Mouse (Mus musculus) limb, embryonic 11.5 days (tissue): ENCODE results near the gene Elmsan1. TPM values are rescaled to one million over a fixed set of nuclear protein-coding genes. Genes with fewer than 3 reads are reported as not detected.

ENCODE experiments used
- ATAC-seq: fragments of 200-750 bp; cut with Nextera tagmentation; 2 replicates; pipeline ENCODE4 v1.8.0; 2017; ENCODE audit warnings: low read depth; ENCODE audit not compliant: insufficient number of reproducible peaks, low FRiP score, low TSS enrichment
- DNase-seq: peaks from one replicate; pipeline ENCODE4 v3.0.0-alpha.2; 2015; ENCODE audit warnings: low spot score
- H3K27ac ChIP-seq: fragments of 300-500 bp; sonication (generic); replicated peaks from 2 replicates; pipeline ENCODE4 v1.5.1; 2014; ENCODE audit warnings: low read depth, mild to moderate bottlenecking, low read length
- H3K27me3 ChIP-seq: fragments of 300-500 bp; sonication (generic); 2 replicates; pipeline ENCODE4 v1.6.1; 2014; ENCODE audit warnings: mild to moderate bottlenecking, low read length, mixed read lengths; ENCODE audit not compliant: control insufficient read depth, insufficient read depth
- H3K36me3 ChIP-seq: fragments of 300-500 bp; sonication (generic); 2 replicates; pipeline ENCODE4 v1.6.1; 2014; ENCODE audit warnings: mild to moderate bottlenecking, low read length, moderate library complexity, mixed read lengths; ENCODE audit not compliant: control insufficient read depth, insufficient read depth
- H3K4me1 ChIP-seq: fragments of 300-500 bp; sonication (generic); 2 replicates; pipeline ENCODE4 v1.6.1; 2014; ENCODE audit warnings: low read length, mixed read lengths; ENCODE audit not compliant: control insufficient read depth, insufficient read depth
- H3K4me2 ChIP-seq: fragments of 300-500 bp; sonication (generic); 2 replicates; pipeline ENCODE4 v1.6.1; 2014; ENCODE audit warnings: low read depth, mild to moderate bottlenecking, moderate library complexity; ENCODE audit not compliant: severe bottlenecking
- H3K4me3 ChIP-seq: fragments of 300-500 bp; sonication (generic); 2 replicates; pipeline ENCODE4 v1.5.1; 2014; ENCODE audit warnings: low read depth, low read length
- H3K9ac ChIP-seq: fragments of 300-500 bp; sonication (generic); 2 replicates; pipeline ENCODE4 v1.6.1; 2014; ENCODE audit warnings: mild to moderate bottlenecking, low read length
- H3K9me3 ChIP-seq: fragments of 300-500 bp; sonication (generic); 2 replicates; pipeline ENCODE4 v1.6.1; 2016; ENCODE audit warnings: low read length; ENCODE audit not compliant: control insufficient read depth
- WGBS: fragments of 180-500 bp; shearing (Covaris S2); extraction: QIAGEN DNeasy Blood & Tissue Kit; methylation state at CpG from one replicate; pipeline ENCODE4 v1.1.7; 2014; 5-methylcytosine and 5-hydroxymethylcytosine counted together
- polyA plus RNA-seq: library from polyadenylated mRNA; unstranded; fragments of >200 nt; fragmentation: Nextera tagmentation; extraction: Ambion mirVana; gene quantifications from 2 replicates; pipeline ENCODE4 v1.2.1, GENCODE M21; 2014

The Elmsan1 gene
- polyA plus RNA-seq, 1 experiment from 2014 or later, result 6.1 TPM

DNA sequence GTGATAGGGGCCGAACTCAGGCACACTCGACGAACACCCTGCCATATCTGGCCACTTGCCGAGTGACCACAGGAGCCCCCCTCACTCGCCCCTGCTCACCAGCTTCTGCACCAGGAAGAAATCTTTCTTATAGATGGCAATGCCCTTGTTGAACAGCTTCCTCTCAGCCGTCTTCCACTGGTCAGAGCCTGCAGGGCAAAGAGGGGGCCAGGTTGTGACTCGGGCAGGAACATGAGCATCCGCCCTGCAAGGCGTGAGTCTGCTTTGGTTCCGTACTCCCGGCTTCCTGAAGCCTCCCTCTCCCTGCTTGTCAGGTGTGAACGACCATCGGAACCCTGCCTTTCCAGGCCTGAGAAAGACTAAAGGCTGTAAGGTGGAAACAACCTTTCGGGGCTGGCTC is 60.5 kb downstream of the Elmsan1 start:
- Histone ChIP-seq H3K4me3 (no peak overlapping the region), H3K27me3 (no peaks in the 10 kb centered on the region), H3K9me3 (no peaks in the 10 kb centered on the region), H3K36me3 (peaks cover 38% of the 10 kb centered on the region), H3K4me2 (no peak overlapping the region), H3K27ac (no peak overlapping the region), H3K9ac (no peak overlapping the region), H3K4me1 (no peaks in the 10 kb centered on the region)
- ATAC-seq (no peak), DNase-seq (no peak)
- 91% methylated on average over 14 of the region's 14 CpGs for WGBS

DNA sequence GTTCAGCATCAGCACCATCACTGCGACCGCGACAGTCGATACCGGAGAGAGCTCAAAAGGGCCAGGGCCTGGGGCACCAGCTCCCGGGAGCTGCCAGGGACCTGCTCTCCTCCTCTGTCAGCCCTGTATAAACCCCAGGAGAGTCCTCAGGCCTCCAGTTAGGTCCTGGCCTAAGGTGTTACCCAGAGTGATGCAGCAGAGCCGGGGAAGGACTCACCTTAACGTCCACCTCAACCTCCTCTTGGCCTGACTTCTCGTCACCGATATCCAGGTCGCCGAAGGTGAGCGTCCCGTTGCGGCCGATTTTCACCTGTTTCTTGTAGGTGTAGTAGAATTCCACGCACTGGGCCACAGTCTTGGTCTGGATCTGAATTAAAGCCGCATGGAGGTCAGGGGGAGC is 62.5 kb downstream of the Elmsan1 start:
- Histone ChIP-seq H3K4me3 (no peak overlapping the region), H3K4me1 (no peaks in the 10 kb centered on the region), H3K9me3 (no peaks in the 10 kb centered on the region), H3K27ac (no peak overlapping the region), H3K4me2 (no peak overlapping the region), H3K9ac (no peak overlapping the region), H3K27me3 (no peaks in the 10 kb centered on the region), H3K36me3 (peaks cover 35% of the 10 kb centered on the region)
- DNase-seq (no peak), ATAC-seq (no peak)
- WGBS, result 91% methylated on average over 18 of the region's 18 CpGs

DNA sequence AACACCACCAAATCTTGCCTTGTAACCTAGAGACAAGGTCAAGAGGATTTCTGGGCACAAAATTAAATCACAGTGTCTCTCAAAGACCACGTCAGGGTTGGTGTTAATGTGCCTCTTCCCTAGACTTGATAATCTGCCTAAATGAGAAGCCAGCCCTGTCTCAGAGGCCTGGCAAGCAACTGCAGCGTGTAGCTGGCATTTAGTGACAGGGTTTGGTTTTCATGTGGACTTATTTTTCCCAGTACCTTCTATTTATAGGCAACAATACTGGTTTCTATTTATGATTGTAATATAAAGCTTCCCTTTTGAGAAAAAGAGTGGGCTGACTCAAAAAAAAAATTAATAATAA is 63.2 kb downstream of the Elmsan1 start:
- DNase-seq (no peak), ATAC-seq (no peak)
- no peak overlapping the region for H3K4me2 ChIP-seq
- no peaks in the 10 kb centered on the region for H3K9me3 ChIP-seq
- H3K4me3 ChIP-seq, result no peak overlapping the region
- no peak overlapping the region for H3K27ac ChIP-seq
- WGBS, result 85% methylated on average over 2 of the region's 2 CpGs
- no peaks in the 10 kb centered on the region for H3K27me3 ChIP-seq
- H3K36me3 ChIP-seq, result peaks cover 32% of the 10 kb centered on the region
- H3K9ac ChIP-seq, result no peak overlapping the region
- H3K4me1 ChIP-seq, result no peaks in the 10 kb centered on the region

DNA sequence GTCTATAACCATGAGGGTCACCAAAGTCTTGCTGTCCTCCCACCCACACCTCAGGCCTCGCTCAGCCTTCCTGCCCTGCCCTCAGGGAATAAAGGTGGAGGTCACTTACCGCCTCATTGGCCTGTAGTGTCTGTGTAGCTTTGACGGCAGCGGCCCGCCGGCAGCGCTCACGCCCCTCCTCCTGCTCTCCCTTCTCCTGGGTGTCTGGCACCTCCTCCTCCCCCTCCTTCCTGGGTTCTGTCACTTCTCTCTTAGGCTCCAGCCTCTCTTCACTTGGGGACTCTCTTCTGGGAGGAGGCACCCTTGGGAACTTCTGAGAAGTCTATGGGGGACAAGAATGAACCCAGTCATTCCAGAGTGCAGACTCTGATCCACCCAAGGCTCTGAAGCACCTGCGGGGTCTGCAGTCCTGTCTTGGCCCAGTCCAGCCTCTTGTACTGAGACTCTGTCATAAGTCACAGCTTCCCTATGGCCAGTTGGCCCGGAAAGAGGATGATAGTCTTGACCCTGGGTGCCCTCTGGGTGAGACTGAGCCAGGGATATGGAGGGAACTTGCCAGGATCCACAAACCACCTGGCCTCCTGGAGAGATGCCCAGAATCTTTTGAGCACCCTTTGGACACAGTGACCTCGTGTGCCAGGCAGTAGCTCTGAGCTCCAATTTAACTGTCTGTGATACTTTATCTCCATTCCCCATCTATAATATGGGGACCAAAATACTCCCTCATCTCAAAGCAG is 63.7 kb downstream of the Elmsan1 start:
- Histone ChIP-seq H3K27ac (no peak overlapping the region), H3K4me1 (no peaks in the 10 kb centered on the region), H3K36me3 (peaks cover 26% of the 10 kb centered on the region), H3K4me2 (no peak overlapping the region), H3K9me3 (no peaks in the 10 kb centered on the region), H3K4me3 (no peak overlapping the region), H3K27me3 (no peaks in the 10 kb centered on the region), H3K9ac (no peak overlapping the region)
- ATAC-seq, result no peak
- 52% methylated on average over 11 of the region's 11 CpGs for WGBS
- DNase-seq, result peak; percentile 18

DNA sequence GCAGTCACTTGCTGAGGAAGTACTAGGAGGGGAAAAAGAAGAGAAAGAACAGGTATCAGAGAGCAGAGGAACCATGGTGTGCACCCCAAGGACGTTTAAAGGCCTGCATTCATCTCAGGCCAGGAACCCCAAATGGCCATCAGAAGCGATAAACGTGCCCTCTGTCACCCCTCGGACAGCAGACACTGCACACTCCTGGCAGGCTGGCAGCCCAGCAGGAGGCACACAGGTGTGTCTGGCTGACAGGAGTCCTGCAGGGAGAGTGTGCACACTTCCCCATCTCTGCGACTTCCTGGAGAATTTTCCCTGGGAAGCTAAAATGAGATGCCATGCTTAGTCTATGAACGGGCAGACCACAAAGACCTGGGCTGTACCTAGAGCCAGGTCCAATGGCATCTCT is 65.3 kb downstream of the Elmsan1 start:
- Histone ChIP-seq H3K4me2 (no peak overlapping the region), H3K36me3 (peaks cover 14% of the 10 kb centered on the region), H3K27ac (no peak overlapping the region), H3K9me3 (no peaks in the 10 kb centered on the region), H3K4me1 (no peaks in the 10 kb centered on the region), H3K9ac (no peak overlapping the region), H3K27me3 (no peaks in the 10 kb centered on the region), H3K4me3 (no peak overlapping the region)
- 75% methylated on average over 6 of the region's 6 CpGs for WGBS
- DNase-seq, result no peak
- ATAC-seq, result no peak

DNA sequence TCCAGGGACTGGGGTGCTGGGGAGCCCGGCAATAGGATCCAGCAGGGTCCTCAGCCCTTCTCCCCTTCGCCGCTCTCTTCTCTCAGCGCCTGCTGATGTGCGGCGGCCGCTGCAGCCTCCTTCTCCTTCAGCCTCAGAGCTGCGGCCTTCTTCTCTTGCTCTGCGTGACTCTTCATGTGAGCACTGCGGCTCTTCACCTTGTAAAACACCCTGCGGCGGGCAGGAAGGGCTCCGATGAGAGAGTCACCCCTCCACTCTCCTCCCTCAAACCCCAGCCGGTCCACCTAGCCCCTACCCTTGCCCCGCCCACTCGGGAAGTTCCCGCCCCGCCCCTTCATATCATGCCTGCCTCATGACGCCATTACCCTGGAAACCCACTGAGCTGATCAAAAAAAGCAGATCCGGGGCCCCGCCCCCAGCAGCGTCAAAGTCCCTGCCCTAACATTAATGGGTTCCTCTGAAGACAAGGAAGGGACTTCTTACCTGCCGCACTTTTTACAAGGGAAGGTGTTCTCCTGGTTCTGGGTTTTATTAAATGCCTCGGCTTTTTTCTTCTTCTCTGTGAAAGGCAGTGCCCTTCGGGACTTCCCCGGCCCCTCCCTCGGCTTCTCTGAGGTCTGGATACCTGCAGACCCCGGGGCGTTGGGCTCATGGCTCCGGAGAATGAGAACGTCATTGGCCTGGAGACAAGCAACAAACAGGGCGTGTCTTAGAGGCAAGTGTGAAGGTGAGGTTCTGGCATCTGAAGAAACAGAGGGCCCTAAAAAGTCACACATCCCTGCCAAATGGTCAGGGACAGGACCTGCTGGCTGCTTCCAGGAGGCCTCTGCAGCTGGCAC is 66.1 kb downstream of the Elmsan1 start:
- no peaks in the 10 kb centered on the region; the same call in 1 of the 2 replicates for H3K4me1 ChIP-seq
- H3K27ac ChIP-seq, result no peak overlapping the region
- 0 out of 2 replicates have a peak, but pooled peaks have one; percentile 22 for ATAC-seq
- H3K27me3 ChIP-seq, result no peaks in the 10 kb centered on the region
- no peak overlapping the region for H3K9ac ChIP-seq
- H3K4me2 ChIP-seq, result no peak overlapping the region
- WGBS, result 56% methylated on average over 32 of the region's 32 CpGs
- H3K36me3 ChIP-seq, result peaks cover 7% of the 10 kb centered on the region
- H3K9me3 ChIP-seq, result no peaks in the 10 kb centered on the region
- no peak overlapping the region for H3K4me3 ChIP-seq
- no peak for DNase-seq

DNA sequence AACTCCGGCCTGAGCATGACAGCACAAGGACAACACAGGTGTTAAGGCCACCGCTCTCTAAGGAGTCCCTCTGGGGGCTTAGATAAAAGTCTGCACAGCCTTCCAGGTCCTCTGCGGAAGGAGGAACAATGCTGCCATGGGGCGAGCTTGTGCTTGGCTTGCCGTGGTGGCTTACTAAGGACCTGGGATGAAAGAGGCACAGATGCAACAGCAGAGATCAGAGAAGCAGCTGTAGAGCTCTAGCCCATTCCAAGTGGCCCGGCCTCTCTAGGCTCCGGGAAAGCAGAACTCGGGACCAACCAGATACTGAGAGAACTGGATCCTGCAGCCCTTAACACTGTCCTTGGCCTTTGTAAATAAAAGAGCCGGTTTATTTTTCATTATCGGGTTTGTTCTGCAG is 66.8 kb downstream of the Elmsan1 start:
- Histone ChIP-seq H3K4me1 (no peaks in the 10 kb centered on the region; the same call in 1 of the 2 replicates), H3K4me3 (no peak overlapping the region), H3K27me3 (no peaks in the 10 kb centered on the region), H3K4me2 (no peak overlapping the region), H3K9me3 (no peaks in the 10 kb centered on the region), H3K36me3 (peaks cover 7% of the 10 kb centered on the region), H3K27ac (no peak overlapping the region), H3K9ac (no peak overlapping the region)
- DNase-seq (no peak), ATAC-seq (no peak)
- 90% methylated on average over 10 of the region's 10 CpGs for WGBS

DNA sequence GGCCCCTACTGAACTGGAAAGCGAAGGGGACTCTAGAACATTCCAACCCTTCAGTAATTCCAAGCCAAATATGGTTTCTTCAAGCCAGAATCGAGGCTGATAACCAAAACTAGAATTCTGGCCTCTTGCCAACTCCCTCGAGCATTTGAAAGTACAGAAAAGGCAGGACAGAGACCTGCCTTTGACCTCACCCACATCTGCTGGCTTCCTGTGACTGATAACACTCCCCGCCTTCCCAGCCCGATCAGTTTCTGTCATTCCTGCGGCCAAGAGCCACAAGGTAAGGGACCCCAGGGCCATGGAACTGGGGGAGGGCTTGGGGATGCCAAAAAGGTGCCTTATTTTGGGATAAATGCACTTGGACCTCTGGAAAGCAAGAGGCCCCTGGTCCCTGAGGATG is 67.7 kb downstream of the Elmsan1 start:
- no peaks in the 10 kb centered on the region; the same call in 1 of the 2 replicates for H3K4me1 ChIP-seq
- no peak overlapping the region for H3K9ac ChIP-seq
- peaks cover 7% of the 10 kb centered on the region for H3K36me3 ChIP-seq
- H3K4me3 ChIP-seq, result no peak overlapping the region
- no peak for ATAC-seq
- H3K4me2 ChIP-seq, result no peak overlapping the region
- no peaks in the 10 kb centered on the region for H3K9me3 ChIP-seq
- DNase-seq, result no peak
- H3K27ac ChIP-seq, result no peak overlapping the region
- 82% methylated on average over 6 of the region's 6 CpGs for WGBS
- no peaks in the 10 kb centered on the region for H3K27me3 ChIP-seq
